ENCODE assay signal across 22 mouse cellular contexts in the genomic region with DNA sequence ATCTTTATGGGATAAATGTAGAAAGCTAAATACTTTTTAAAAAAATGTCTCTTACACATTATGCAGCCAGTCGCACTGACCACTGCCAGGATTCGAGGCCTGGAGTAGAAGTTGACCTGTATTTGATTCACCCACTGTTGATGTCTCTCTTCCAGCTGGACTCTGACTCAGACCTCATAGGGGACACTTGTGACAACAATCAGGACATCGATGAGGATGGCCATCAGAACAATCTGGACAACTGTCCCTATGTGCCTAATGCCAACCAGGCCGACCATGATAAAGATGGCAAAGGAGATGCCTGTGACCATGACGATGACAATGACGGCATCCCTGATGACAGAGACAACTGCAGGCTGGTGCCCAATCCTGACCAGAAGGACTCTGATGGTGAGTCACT.
"Had no signal": no experiment of that assay in that cellular context is flagged by ENCODE, and none has a peak within 500 bp of the region (broad histone marks: within the 10 kb centered on the region; RNA-seq: fewer than 3 reads in every experiment).

No protein-coding gene starts in this region.

- H3K9ac ChIP-seq: limb, embryonic 12.5 days; limb, embryonic 15.5 days; liver, embryonic 12.5 days; liver, embryonic 15.5 days; midbrain, embryonic 13.5 days; neural tube, embryonic 13.5 days; stomach, embryonic 15.5 days had no signal

- H3K27me3 ChIP-seq: limb, embryonic 12.5 days; limb, embryonic 15.5 days; liver, embryonic 12.5 days; liver, embryonic 15.5 days; midbrain, embryonic 13.5 days; neural tube, embryonic 13.5 days; stomach, embryonic 15.5 days had no signal

- H3K4me1 ChIP-seq: limb, embryonic 12.5 days; liver, embryonic 12.5 days; liver, embryonic 15.5 days; neural tube, embryonic 13.5 days; stomach, embryonic 15.5 days had no signal

- H3K9me3 ChIP-seq: limb, embryonic 12.5 days; limb, embryonic 15.5 days; liver, embryonic 12.5 days; liver, embryonic 15.5 days; midbrain, embryonic 10.5 days; midbrain, embryonic 13.5 days; neural tube, embryonic 13.5 days; stomach, embryonic 15.5 days had no signal

- ATAC-seq: liver, embryonic 12.5 days; midbrain, embryonic 13.5 days; midbrain, embryonic 16.5 days had no signal

- H3K36me3 ChIP-seq: liver, embryonic 15.5 days; neural tube, embryonic 13.5 days had no signal

- H3K4me3 ChIP-seq: limb, embryonic 12.5 days; limb, embryonic 15.5 days; liver, embryonic 12.5 days; liver, embryonic 15.5 days; midbrain, embryonic 10.5 days; midbrain, embryonic 13.5 days; myocyte; neural tube, embryonic 13.5 days; stomach, embryonic 15.5 days had no signal

- H3K27ac ChIP-seq: limb, embryonic 12.5 days; limb, embryonic 15.5 days; liver, embryonic 12.5 days; liver, embryonic 15.5 days; midbrain, embryonic 10.5 days; midbrain, embryonic 13.5 days; neural tube, embryonic 13.5 days; stomach, embryonic 15.5 days had no signal

- H3K4me2 ChIP-seq: limb, embryonic 12.5 days; limb, embryonic 15.5 days; liver, embryonic 12.5 days; liver, embryonic 15.5 days; midbrain, embryonic 13.5 days; neural tube, embryonic 13.5 days; stomach, embryonic 15.5 days had no signal

- DNase-seq: kidney, adult 18-20 months; kidney, adult 9 months; kidney, postnatal 14 days; kidney, postnatal 4 days; left cerebral cortex, postnatal 4 days; lung, adult 2 months; lung, postnatal 14 days; retina, postnatal 1 day; right cerebral cortex, postnatal 25 days; spleen, adult 18-20 months; thymus, adult 2 months; thymus, postnatal 14 days had no signal
